Mouse (Mus musculus) stomach, postnatal 0 days (tissue): ENCODE measurements around the gene Pepd.
A peak's percentile ranks its signal among the peaks of the same experiment; 100 is the strongest.

Experiments
- CTCF ChIP-seq: IDR thresholded peaks from 2 replicates; pipeline ENCODE4 v1.5.1; 2016; ENCODE audit warnings: antibody characterized with exemption, low read depth, mild to moderate bottlenecking, moderate library complexity
- EP300 ChIP-seq: optimal IDR thresholded peaks from 2 replicates; pipeline ENCODE3; 2016; ENCODE audit warnings: antibody characterized with exemption

DNA sequence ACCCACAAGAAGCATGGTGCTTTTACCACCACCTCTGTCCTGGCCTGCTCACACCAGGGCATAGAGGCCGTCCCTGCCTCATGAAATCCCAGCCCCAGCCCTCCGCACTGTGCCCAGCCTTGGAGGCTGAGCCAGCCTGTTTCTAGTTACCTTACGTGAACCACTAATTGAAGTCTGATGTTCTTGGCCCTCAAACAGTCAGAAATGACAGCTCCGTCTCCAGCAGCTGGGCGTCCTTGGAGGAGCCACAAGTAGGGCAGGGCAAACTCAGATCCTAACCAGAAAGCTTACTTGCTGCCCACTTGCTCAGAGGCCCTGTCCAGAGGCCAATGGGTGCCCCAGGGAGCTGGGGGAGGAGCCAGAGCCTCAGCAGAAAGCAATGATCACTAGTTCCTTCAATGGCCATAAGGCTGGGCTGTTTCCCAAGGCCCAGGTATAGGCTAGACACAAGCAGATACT, 130.6 kb downstream of the Pepd start:
- TF ChIP-seq CTCF (peak; percentile 23; the same call in 1 of the 2 replicates), EP300 (no peak)
